Mouse (Mus musculus) limb, embryonic 14.5 days (tissue): Measurements from ENCODE around the gene Adk. TPM values are rescaled to one million over a fixed set of nuclear protein-coding genes. Genes with fewer than 3 reads are reported as not detected.
A peak's percentile ranks its signal among the peaks of the same experiment; 100 is the strongest.

Experiments
- ATAC-seq: fragments of 200-750 bp; cut with Nextera tagmentation; 2 replicates; pipeline ENCODE4 v1.8.0; 2017; ENCODE audit warnings: low read depth, moderate number of reproducible peaks, moderate TSS enrichment; ENCODE audit not compliant: low FRiP score
- DNase-seq: peaks from one replicate; pipeline ENCODE4 v3.0.0-alpha.2; 2015; ENCODE audit warnings: low spot score
- H3K27ac ChIP-seq: fragments of 300-500 bp; sonication (generic); replicated peaks from 2 replicates; pipeline ENCODE4 v1.5.1; 2014; ENCODE audit warnings: low read depth, mild to moderate bottlenecking, low read length, moderate library complexity, mixed read lengths
- H3K27me3 ChIP-seq: fragments of 300-500 bp; sonication (generic); 2 replicates; pipeline ENCODE4 v1.6.1; 2014; ENCODE audit warnings: low read length, mixed read lengths; ENCODE audit not compliant: control insufficient read depth, insufficient read depth
- H3K36me3 ChIP-seq: fragments of 300-500 bp; sonication (generic); 2 replicates; pipeline ENCODE4 v1.6.1; 2014; ENCODE audit warnings: mild to moderate bottlenecking, low read length, moderate library complexity, mixed read lengths; ENCODE audit not compliant: control insufficient read depth, insufficient read depth
- H3K4me1 ChIP-seq: fragments of 300-500 bp; sonication (generic); 2 replicates; pipeline ENCODE4 v1.6.1; 2014; ENCODE audit warnings: antibody characterized with exemption, low read length, mixed read lengths; ENCODE audit not compliant: control insufficient read depth, insufficient read depth
- H3K4me2 ChIP-seq: fragments of 300-500 bp; sonication (generic); replicated peaks from 2 replicates; pipeline ENCODE4 v1.6.1; 2014; ENCODE audit warnings: low read depth, mild to moderate bottlenecking, low read length, moderate library complexity; ENCODE audit not compliant: severe bottlenecking
- H3K4me3 ChIP-seq: fragments of 300-500 bp; sonication (generic); replicated peaks from 2 replicates; pipeline ENCODE4 v1.5.1; 2014; ENCODE audit warnings: low read length
- H3K9ac ChIP-seq: fragments of 300-500 bp; sonication (generic); 2 replicates; pipeline ENCODE4 v1.6.1; 2014; ENCODE audit warnings: mild to moderate bottlenecking, low read depth, low read length, moderate library complexity; ENCODE audit not compliant: severe bottlenecking
- H3K9me3 ChIP-seq: fragments of 300-500 bp; sonication (generic); 2 replicates; pipeline ENCODE4 v1.6.1; 2016; ENCODE audit warnings: low read length; ENCODE audit not compliant: control insufficient read depth
- POLR2A ChIP-seq: fragments of 200-500 bp; IDR thresholded peaks from 2 replicates; pipeline ENCODE4 v1.8.0; 2012; ENCODE audit warnings: inconsistent platforms, mild to moderate bottlenecking, moderate library complexity, borderline replicate concordance; ENCODE audit not compliant: insufficient read depth, insufficient read length; ENCODE audit errors: extremely low read depth
- WGBS: fragments of 180-500 bp; shearing (Covaris S2); extraction: QIAGEN DNeasy Blood & Tissue Kit; methylation state at CpG from one replicate; pipeline ENCODE4 v1.1.7; 2014; 5-methylcytosine and 5-hydroxymethylcytosine counted together
- polyA plus RNA-seq, 2 experiments: library from polyadenylated mRNA; depleted of rRNA in 1 of 2; stranded (reverse) in 1 of 2; unstranded in 1 of 2; fragments of >200 nt; fragmentation: Nextera tagmentation in 1 of 2; extraction: Ambion mirVana in 1 of 2; gene quantifications; 2 replicates each; pipeline versions ENCODE4 v1.2.1 to v1.2.3; 2012 to 2014

The Adk gene
- polyA plus RNA-seq (2012; rRNA removed) (49.8 and 55.6 TPM in 2 replicates), polyA plus RNA-seq (2014; fragmentation: Nextera tagmentation; extraction: Ambion mirVana) (140 and 142 TPM in 2 replicates)

DNA sequence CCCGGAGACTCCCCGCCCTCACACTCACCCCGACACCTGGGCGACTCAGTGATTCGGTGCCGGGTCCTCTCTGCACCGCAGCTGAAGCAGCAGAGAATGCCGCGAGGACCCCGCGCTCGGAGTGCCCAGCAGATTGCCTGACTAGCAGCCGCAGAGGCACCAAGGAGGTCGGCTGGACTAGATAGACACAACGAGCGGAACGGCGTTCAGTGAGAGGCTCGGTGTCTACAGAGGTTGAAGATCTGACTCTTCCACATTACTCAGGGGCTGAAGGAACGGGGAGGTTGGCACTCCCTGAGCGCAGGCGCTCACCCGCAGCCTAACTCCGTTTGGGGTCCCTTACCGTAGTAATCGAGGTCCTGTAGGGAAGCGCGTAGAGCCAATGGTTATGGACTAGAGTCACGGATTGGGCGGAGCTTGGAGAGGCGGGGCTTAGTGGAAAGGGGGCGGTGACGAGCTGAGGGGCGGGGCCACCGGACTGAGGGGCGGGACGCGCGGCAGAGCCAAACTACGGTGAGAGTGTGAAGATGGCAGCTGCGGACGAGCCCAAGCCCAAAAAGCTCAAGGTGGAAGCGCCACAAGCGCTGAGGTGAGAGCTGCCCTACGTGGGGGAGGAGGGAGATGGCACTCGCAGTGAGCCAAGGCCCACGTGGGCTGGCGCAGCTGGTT, at the start of gene Adk, which contains the start of gene Ap3m1:
TSS of gene Adk (plus strand) at position 463 of the 669 bp plus-strand sequence.
TSS of gene Ap3m1 (minus strand) at position 397 of the 669 bp plus-strand sequence.
- H3K4me1 ChIP-seq: 0 out of 2 replicates have a peak, but pooled peaks cover 3% of the 10 kb centered on the region
- DNase-seq: peak; percentile 95
- peak; percentile 98 for ATAC-seq

DNA sequence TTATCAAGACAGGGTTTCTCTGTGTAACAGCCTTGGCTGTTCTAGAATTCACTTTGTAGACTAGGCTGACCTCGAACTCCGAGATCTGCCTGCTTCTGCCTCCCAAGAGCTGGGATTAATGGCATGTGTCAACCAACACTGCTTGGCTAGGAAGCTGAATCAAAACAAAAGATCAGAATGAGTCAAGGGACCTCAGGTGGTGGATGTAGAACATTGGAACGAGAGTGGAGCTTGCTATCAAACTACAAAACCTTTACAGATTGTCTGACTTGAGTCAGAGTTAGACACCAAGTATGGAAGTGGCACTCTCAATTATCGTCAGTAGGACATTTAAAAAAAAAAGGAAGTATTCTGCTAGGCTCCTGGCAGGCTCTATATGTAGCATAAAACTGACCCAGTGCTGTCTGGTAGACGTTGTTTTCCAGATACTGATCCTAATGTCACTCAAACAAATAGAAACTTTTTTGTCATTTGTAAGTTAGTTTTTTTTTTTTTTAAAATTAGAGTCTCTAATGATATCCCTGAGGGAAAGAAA, 38.5 kb upstream of the Adk start:
- DNase-seq (no peak), ATAC-seq (no peak)
- no peaks in the 10 kb centered on the region for H3K9me3 ChIP-seq
- no peak overlapping the region for H3K9ac ChIP-seq
- no peaks in the 10 kb centered on the region for H3K27me3 ChIP-seq
- no peak overlapping the region for H3K4me2 ChIP-seq
- TF ChIP-seq POLR2A: no peak
- no peaks in the 10 kb centered on the region for H3K4me1 ChIP-seq
- H3K4me3 ChIP-seq: no peak overlapping the region
- no peak overlapping the region for H3K27ac ChIP-seq
- H3K36me3 ChIP-seq: peaks cover 59% of the 10 kb centered on the region
- WGBS: 87% methylated on average over 5 of the region's 5 CpGs

More for the DNA sequence above, at the start of gene Adk, which contains the start of gene Ap3m1:
- H3K36me3 ChIP-seq: 0 out of 2 replicates have a peak, but pooled peaks cover 4% of the 10 kb centered on the region
- H3K9me3 ChIP-seq: no peaks in the 10 kb centered on the region
- H3K4me2 ChIP-seq: peak within 1 kb of the TSS; percentile 83
- H3K9ac ChIP-seq: peak within 1 kb of the TSS; percentile 77
- H3K27ac ChIP-seq: peak within 1 kb of the TSS; percentile 94
- H3K27me3 ChIP-seq: no peaks in the 10 kb centered on the region
- peak within 1 kb of the TSS; percentile 91 for H3K4me3 ChIP-seq
- under 1% methylated on average over 45 of the region's 48 CpGs for WGBS
- TF ChIP-seq POLR2A: no peak

DNA sequence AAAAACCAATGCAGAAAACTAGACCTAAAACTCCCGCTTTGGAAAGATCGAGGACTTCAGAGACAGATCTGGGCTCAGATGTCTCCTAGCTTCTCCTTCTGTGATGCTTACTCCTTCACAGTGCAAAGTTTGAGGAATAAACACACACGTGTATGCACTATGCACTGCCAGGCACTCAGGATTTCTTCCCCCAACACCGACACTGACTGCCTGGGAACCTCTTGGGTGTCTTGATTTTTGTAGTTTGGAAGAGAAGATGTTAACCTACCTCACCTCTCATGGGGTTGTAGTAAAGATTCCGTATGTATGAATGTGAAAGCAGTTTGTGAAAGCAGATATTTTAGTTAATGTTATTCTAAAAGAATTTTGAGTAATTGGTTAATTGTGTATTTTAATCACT, 34.5 kb upstream of the Adk start:
- Histone ChIP-seq H3K4me2 (no peak overlapping the region), H3K27me3 (no peaks in the 10 kb centered on the region), H3K4me1 (no peaks in the 10 kb centered on the region), H3K4me3 (no peak overlapping the region), H3K27ac (no peak overlapping the region), H3K9ac (no peak overlapping the region), H3K36me3 (peaks cover 78% of the 10 kb centered on the region), H3K9me3 (no peaks in the 10 kb centered on the region)
- whole genome bisulfite sequencing: 89% methylated on average over 5 of the region's 5 CpGs
- DNase-seq: no peak
- no peak for TF ChIP-seq POLR2A
- ATAC-seq: no peak

GRCm38 (mm10) chr14:21018977-21019376, 33.4 kb upstream of the Adk start:
- DNase-seq: peak; percentile 38
- no peak overlapping the region for H3K27ac ChIP-seq
- TF ChIP-seq POLR2A: no peak
- no peak overlapping the region for H3K4me3 ChIP-seq
- no peaks in the 10 kb centered on the region for H3K27me3 ChIP-seq
- H3K36me3 ChIP-seq: peaks cover 75% of the 10 kb centered on the region
- H3K4me2 ChIP-seq: no peak overlapping the region
- no peak for ATAC-seq
- WGBS: 53% methylated on average over 3 of the region's 3 CpGs
- H3K4me1 ChIP-seq: no peaks in the 10 kb centered on the region
- H3K9me3 ChIP-seq: no peaks in the 10 kb centered on the region
- no peak overlapping the region for H3K9ac ChIP-seq

DNA sequence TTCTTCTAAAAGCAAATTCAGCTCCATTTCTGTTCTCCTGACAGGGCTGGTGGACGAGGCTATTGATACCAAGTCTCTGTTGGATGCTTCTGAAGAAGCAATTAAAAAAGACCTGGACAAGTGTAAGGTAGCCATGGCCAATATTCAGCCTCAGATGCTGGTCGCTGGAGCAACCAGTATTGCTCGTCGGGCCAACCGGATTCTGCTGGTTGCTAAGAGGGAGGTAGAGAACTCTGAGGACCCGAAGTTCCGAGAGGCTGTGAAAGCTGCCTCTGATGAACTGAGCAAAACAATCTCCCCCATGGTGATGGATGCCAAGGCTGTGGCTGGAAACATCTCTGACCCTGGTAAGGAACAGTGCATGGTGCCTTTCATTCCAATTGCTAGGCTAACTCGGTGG, 31.9 kb upstream of the Adk start:
- Histone ChIP-seq H3K27ac (no peak overlapping the region), H3K9ac (no peak overlapping the region), H3K9me3 (no peaks in the 10 kb centered on the region), H3K4me1 (no peaks in the 10 kb centered on the region), H3K4me3 (no peak overlapping the region), H3K36me3 (peaks cover 82% of the 10 kb centered on the region), H3K27me3 (no peaks in the 10 kb centered on the region), H3K4me2 (no peak overlapping the region)
- no peak for ATAC-seq
- TF ChIP-seq POLR2A: no peak
- WGBS: 93% methylated on average over 8 of the region's 8 CpGs
- no peak for DNase-seq
